Mouse (Mus musculus) liver, embryonic 13.5 days (tissue): ENCODE data around the gene Gm9780. TPM values are rescaled to one million over a fixed set of nuclear protein-coding genes. Genes with fewer than 3 reads are reported as not detected.
"Not testable (repeated sequence)": the region's sequence is repeated elsewhere in the genome, so short reads cannot be mapped to it uniquely, and the experiment has no call there.

Source experiments
- ATAC-seq: fragments of 200-750 bp; cut with Nextera tagmentation; 2 replicates; pipeline ENCODE4 v1.8.0; 2017; ENCODE audit warnings: low read depth, mild to moderate bottlenecking, moderate number of reproducible peaks, moderate library complexity
- DNase-seq: peaks from one replicate; pipeline ENCODE4 v3.0.0; 2022
- H3K27ac ChIP-seq: fragments of 300-500 bp; sonication (generic); 2 replicates; pipeline ENCODE4 v1.5.1; 2015; ENCODE audit warnings: moderate library complexity, mild to moderate bottlenecking, inconsistent platforms
- H3K27me3 ChIP-seq: fragments of 300-500 bp; sonication (generic); 2 replicates; pipeline ENCODE4 v1.6.1; 2015; ENCODE audit warnings: mild to moderate bottlenecking, inconsistent platforms
- H3K36me3 ChIP-seq: fragments of 300-500 bp; sonication (generic); 2 replicates; pipeline ENCODE4 v1.6.1; 2015; ENCODE audit warnings: mild to moderate bottlenecking, inconsistent platforms
- H3K4me1 ChIP-seq: fragments of 300-500 bp; sonication (generic); replicated peaks from 2 replicates; pipeline ENCODE4 v1.6.1; 2015; ENCODE audit warnings: inconsistent platforms
- H3K4me2 ChIP-seq: fragments of 300-500 bp; sonication (generic); 2 replicates; pipeline ENCODE4 v1.6.1; 2015; ENCODE audit warnings: inconsistent platforms, mild to moderate bottlenecking, moderate library complexity
- H3K4me3 ChIP-seq: fragments of 300-500 bp; sonication (generic); replicated peaks from 2 replicates; pipeline ENCODE4 v1.5.1; 2015; ENCODE audit warnings: mild to moderate bottlenecking, inconsistent platforms
- H3K9ac ChIP-seq: fragments of 300-500 bp; sonication (generic); 2 replicates; pipeline ENCODE4 v1.6.1; 2015; ENCODE audit warnings: mild to moderate bottlenecking, inconsistent platforms
- H3K9me3 ChIP-seq: fragments of 300-500 bp; sonication (generic); replicated peaks from 2 replicates; pipeline ENCODE4 v1.6.1; 2016; ENCODE audit warnings: inconsistent platforms
- WGBS: fragments of 180-500 bp; shearing (Covaris S2); methylation state at CpG from one replicate; pipeline ENCODE4 v1.1.7; 2015; ENCODE audit not compliant: insufficient replicate concordance; 5-methylcytosine and 5-hydroxymethylcytosine counted together
- polyA plus RNA-seq: library from polyadenylated mRNA; unstranded; fragments of >200 nt; fragmentation: Nextera tagmentation; extraction: Ambion mirVana; gene quantifications from 2 replicates; pipeline ENCODE4 v1.2.1, GENCODE M21; 2015

The Gm9780 gene
- polyA plus RNA-seq: 3.1 and 3.5 TPM in 2 replicates

DNA sequence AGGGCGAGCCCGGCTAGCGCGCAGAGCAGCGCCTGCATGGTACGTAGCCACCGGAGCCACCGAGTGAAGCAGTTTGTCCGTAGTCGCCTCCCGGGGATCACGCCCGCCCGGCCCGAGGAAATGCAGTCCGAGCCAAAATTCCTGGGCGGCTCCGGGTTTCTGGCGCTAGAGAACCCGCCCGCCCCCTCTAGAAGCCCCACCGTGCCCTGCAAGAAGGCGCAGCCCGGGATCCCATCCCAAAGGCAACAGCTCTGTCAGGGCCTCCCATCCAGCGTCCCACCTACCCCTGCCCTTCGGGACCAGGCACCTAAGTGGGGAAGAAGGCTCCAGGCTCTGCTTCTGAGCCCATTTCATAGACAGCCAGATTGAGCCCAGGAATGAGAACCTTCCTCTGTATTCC is at the start of gene Gm9780:
Gene Gm9780, minus strand, starts transcription at position 101 of the 400 bp plus-strand sequence.
- DNase-seq, H3K4me1 ChIP-seq, H3K4me2 ChIP-seq, H3K9ac ChIP-seq, H3K9me3 ChIP-seq, H3K36me3 ChIP-seq, H3K27me3 ChIP-seq, ATAC-seq, H3K27ac ChIP-seq, H3K4me3 ChIP-seq: not testable (repeated sequence)
- WGBS: no CpG with 5 or more reads among the region's 26 CpGs

DNA sequence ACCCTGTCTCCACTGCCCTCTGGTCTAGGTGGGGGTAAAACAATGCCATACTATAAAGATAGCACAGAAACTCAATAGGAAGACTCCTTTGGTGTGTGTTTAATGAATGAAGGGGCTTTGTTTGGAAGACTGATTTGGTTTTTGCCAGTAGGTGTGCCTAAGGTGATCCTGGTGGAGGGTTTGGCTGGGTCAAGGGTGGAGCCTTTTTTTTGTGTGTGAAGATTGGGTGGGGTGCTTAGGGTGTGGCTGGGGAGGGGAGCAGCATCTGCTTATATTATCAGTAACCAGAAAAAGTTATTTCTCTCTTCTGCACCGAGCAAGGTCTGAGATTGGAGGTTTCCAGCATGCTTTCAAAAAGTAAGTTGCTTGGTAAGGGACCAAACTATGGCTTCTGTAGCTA is 39.5 kb upstream of the Gm9780 start, which contains the start of gene Cphx3:
Gene Cphx3, plus strand, starts transcription at position 301 of the 400 bp plus-strand sequence.
- H3K27me3 ChIP-seq, H3K27ac ChIP-seq, H3K4me3 ChIP-seq, H3K9me3 ChIP-seq, H3K36me3 ChIP-seq, ATAC-seq, H3K4me2 ChIP-seq, DNase-seq, H3K4me1 ChIP-seq, H3K9ac ChIP-seq: not testable (repeated sequence)
- WGBS: no CpG with 5 or more reads among the region's 1 CpGs

DNA sequence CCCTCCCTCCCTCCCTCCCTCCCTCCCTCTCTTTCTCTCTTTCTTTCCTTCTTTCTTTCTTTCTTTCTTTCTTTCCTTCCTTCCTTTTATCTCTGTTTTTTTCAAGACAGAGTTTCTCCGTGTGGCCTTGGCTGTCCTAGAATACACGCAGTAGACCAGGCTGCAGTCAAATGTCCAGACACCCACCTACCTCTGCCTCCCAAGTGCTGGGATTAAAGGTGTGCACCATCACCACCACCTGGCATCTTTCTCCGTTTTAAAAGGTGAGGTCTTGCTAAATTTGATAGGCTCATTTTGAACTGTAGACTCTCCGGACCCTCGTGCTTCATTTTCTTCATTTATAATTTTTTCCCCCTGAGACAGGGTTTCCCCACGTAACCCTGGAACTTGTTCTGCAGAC is 38.7 kb upstream of the Gm9780 start, which contains the start of gene Cphx2:
Gene Cphx2, plus strand, starts transcription at position 301 of the 400 bp plus-strand sequence.
- ATAC-seq, H3K27ac ChIP-seq, H3K9me3 ChIP-seq, H3K9ac ChIP-seq, H3K4me3 ChIP-seq, H3K4me2 ChIP-seq, DNase-seq, H3K36me3 ChIP-seq, H3K4me1 ChIP-seq, H3K27me3 ChIP-seq: not testable (repeated sequence)
- no CpG with 5 or more reads among the region's 6 CpGs for WGBS

DNA sequence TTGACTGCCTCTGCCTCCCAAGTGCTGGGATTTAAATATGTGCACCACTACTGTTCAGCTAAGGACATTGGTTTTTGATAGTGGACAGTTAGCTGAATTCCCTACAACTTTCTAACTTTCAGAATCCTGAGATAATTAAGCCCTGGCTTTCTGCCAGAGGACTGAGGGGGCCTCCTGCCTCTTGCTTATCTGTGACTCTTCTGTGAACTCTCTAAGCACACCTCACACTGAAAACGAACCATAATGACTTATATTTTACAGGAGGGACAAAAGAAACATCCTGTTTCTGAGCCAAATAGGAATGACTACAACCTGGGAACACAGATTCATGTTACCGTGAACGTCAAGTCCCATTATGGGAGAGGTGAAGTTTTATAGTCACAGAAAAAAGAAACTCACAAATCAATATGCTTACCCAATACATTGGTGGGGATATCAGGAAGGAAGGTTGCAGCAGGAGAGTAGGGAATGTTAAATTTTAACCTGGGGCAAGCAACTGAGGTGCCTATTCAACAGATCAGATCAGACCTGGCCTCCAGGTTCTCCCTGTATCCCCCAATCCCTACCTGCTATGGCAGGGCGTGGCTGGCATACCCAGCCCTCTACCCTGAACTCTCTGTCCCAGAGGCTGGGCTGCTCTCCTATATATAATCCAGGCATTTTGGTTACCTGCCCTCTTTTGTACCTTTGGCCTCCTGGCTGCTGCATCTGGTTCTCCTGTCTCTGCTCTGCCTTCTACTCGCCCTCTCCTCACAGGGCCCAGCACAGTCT is 34.3 kb upstream of the Gm9780 start:
- WGBS: no CpG with 5 or more reads among the region's 5 CpGs
- ATAC-seq: peak; percentile 70
- not testable (repeated sequence) for H3K9me3 ChIP-seq

DNA sequence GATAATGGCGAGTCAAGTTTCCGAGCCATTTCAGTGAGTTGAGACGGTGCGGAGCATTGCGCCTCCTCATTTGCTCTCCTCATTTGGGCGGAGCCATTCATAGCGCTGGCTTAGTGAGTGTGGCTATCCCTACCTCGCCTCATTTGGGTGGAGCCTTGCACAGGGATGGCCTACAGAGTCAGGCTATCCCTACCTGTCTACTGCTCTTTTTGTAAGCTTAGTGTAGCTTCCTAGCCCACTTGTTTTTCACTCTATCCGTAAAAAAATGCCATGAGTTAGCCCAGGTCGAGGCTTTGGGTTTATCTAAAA is 24.8 kb upstream of the Gm9780 start, which contains the start of gene Tmem254c:
Gene Tmem254c, minus strand, starts transcription at position 31 of the 309 bp plus-strand sequence.
- peak; percentile 89 for ATAC-seq
- not testable (repeated sequence) for H3K4me2 ChIP-seq, H3K36me3 ChIP-seq, H3K27ac ChIP-seq, H3K4me1 ChIP-seq, H3K27me3 ChIP-seq, H3K9ac ChIP-seq, H3K4me3 ChIP-seq, DNase-seq, H3K9me3 ChIP-seq
- no CpG with 5 or more reads among the region's 10 CpGs for WGBS

More for the DNA sequence above, 34.3 kb upstream of the Gm9780 start:
- H3K4me2 ChIP-seq, H3K4me1 ChIP-seq, H3K4me3 ChIP-seq, H3K9ac ChIP-seq, H3K27ac ChIP-seq, H3K27me3 ChIP-seq, H3K36me3 ChIP-seq, DNase-seq: not testable (repeated sequence)

DNA sequence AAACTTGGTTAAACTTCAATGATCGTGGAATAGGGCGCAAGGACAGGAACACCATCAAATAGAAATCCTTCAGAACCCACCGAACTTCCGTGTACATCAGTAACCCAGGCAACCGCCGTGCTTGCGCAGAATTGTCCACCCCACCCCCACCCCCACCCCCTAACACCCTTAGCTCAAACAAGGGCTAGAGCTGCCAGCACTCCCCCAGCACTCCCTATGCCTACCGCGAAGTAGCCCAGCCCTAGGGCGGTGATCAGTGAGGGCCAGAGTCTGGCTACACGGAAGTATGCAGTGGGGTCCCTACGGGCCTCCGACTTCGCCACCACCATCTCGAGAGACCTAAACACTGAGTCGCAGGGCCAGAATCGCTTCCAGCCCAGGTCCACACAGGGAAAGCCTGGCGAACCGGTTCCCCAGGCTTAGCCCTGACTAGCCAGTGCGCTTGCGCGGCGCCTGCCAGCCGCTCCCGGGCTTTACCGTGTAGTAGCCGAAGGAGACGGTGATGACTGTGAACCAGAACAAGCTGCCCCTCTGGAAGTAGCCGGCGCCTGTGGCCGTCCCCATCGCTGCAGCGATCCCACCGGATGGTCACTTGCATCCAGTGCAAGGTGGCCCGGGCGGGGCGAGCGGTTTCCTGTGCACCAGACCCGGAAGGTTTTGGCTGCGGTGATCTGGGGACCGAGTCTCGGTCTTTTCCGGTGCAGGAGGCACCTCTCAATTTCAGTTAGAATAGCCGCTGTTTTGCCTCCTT is 24.2 kb upstream of the Gm9780 start:
- not testable (repeated sequence) for H3K4me2 ChIP-seq, H3K4me1 ChIP-seq, H3K27me3 ChIP-seq, DNase-seq, H3K36me3 ChIP-seq, H3K9ac ChIP-seq, H3K9me3 ChIP-seq, H3K4me3 ChIP-seq, H3K27ac ChIP-seq
- WGBS: no CpG with 5 or more reads among the region's 44 CpGs
- ATAC-seq: peak; percentile 73

DNA sequence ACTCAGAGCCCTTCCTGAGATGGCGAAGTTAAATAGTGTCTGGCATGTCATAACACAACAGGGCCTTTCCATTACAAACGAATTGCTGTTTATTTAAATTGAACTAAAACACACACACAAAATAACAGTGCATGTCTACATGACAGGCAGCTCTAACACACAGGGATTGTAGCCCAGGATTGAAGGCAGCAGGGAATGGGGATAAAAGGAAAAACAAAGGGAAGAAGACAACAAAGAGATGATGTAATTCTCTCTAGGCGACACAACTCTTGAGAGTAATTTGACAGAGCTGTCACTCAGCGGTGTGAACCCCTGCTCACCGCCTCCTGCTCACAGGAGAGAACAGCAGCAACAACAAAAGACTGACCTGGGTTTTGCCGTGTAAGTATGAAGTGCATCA is 16.9 kb upstream of the Gm9780 start:
- not testable (repeated sequence) for DNase-seq, H3K27ac ChIP-seq, H3K4me1 ChIP-seq, H3K9me3 ChIP-seq, ATAC-seq, H3K9ac ChIP-seq, H3K4me3 ChIP-seq, H3K36me3 ChIP-seq, H3K4me2 ChIP-seq, H3K27me3 ChIP-seq
- WGBS: no CpG with 5 or more reads among the region's 6 CpGs

DNA sequence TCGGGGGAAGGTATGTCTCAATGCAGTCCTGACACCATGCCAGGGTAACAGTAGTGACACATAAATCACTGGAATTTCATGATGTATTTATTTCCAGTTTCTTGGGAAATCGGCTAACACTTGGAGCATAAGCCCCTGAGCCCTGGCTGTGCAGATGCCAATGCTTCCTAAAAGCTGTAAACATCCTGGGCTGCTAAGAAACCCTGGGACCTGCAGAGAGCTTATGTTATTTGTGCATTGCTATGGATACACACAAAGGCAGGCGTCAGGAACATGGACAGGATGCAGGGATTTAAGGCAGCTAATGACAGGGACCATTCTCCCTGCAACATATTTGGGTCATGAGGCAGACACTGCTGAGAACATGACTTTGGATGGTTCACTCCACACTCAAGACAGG is 15.7 kb upstream of the Gm9780 start:
- not testable (repeated sequence) for H3K36me3 ChIP-seq, H3K4me1 ChIP-seq, H3K27ac ChIP-seq, H3K9me3 ChIP-seq, DNase-seq, H3K27me3 ChIP-seq, H3K4me2 ChIP-seq, H3K4me3 ChIP-seq, ATAC-seq, H3K9ac ChIP-seq
- WGBS: no CpG with 5 or more reads among the region's 3 CpGs

DNA sequence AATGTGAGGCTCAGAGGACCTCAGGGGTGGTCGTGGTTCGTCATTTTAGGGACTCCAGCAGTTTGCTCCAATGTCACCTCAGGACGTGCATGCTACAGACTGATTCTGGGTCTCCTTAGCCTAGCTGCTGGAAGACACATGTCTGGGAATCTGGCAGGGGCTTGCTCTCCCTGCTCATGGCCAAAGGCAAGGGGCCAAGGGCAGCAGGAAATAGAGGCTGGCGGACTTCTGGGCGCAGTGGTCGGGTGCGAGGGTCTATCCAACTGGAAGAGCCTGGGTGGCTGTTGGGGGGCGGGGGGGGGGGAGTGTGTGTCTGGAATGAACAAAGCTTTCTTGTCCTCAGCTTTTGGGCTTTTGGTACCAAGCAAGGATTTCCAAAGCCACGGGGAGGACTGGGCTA is 6.3 kb upstream of the Gm9780 start:
- not testable (repeated sequence) for DNase-seq, H3K4me3 ChIP-seq, H3K27me3 ChIP-seq, H3K9ac ChIP-seq, H3K4me2 ChIP-seq, H3K4me1 ChIP-seq, H3K36me3 ChIP-seq, ATAC-seq, H3K9me3 ChIP-seq, H3K27ac ChIP-seq
- no CpG with 5 or more reads among the region's 9 CpGs for WGBS

DNA sequence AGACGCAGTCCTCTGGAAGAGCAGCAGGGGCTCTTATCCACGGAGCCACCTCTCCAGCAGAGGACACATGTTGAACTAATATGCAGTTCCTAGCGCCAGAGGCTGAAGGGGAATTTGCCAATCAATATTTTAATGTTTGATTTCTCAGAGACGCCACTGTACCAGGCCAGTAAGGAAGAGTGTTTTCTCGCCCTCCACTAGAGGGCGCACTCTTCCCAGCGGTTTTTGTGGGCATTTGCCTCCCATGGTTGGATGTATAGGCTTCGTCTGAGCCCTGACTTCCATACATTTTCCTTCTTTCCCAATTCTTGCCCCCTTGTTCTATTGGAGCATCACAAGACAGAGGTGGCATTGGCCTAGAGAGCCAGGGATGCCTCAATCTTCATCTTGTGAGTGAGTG is 4.5 kb upstream of the Gm9780 start:
- not testable (repeated sequence) for H3K4me3 ChIP-seq, H3K9me3 ChIP-seq, H3K9ac ChIP-seq, ATAC-seq, H3K27me3 ChIP-seq, H3K27ac ChIP-seq, DNase-seq, H3K4me2 ChIP-seq, H3K36me3 ChIP-seq, H3K4me1 ChIP-seq
- whole genome bisulfite sequencing: no CpG with 5 or more reads among the region's 8 CpGs

DNA sequence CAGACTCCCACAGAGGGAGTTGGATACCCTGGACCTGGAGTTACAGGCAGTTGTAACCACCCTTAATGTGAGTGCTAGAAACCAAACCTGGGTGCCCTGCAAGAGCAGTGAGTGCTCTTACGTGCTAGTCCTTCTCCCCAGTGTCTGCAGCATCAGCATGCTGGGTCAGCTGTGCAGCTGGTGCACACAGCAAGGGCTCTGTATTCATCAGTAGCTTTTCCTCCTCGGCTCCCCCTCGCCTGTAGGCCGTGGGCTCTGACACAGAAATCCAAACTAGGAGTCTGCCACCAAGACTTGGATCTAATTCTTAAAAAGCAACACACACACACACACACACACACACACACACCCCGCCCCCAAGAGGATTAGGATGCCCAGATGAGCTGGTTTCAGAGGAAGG is 2.5 kb upstream of the Gm9780 start:
- DNase-seq, H3K4me1 ChIP-seq, H3K9ac ChIP-seq, H3K4me2 ChIP-seq, H3K27ac ChIP-seq, H3K4me3 ChIP-seq, H3K9me3 ChIP-seq, H3K27me3 ChIP-seq, H3K36me3 ChIP-seq, ATAC-seq: not testable (repeated sequence)
- no CpG with 5 or more reads among the region's 5 CpGs for WGBS
